Comparison of ENCODE assay signal across 16 mouse cellular contexts in genomic region chr1:181856329-181856728, GRCm38 (mm10).
"Had no signal": no experiment of that assay in that cellular context is flagged by ENCODE, and none has a peak within 500 bp of the region (broad histone marks: within the 10 kb centered on the region; RNA-seq: fewer than 3 reads in every experiment).

No protein-coding gene starts in this region.

- H3K4me2 ChIP-seq: neural tube, embryonic 13.5 days; neural tube, embryonic 15.5 days; stomach, embryonic 15.5 days had no signal

- H3K27me3 ChIP-seq: neural tube, embryonic 15.5 days; stomach, embryonic 15.5 days had no signal

- H3K36me3 ChIP-seq: neural tube, embryonic 13.5 days; neural tube, embryonic 15.5 days; stomach, embryonic 15.5 days had no signal

- DNase-seq: retina, postnatal 1 day; right cerebral cortex, adult 18-20 months; right cerebral cortex, postnatal 14 days; right cerebral cortex, postnatal 25 days; right cerebral cortex, postnatal 4 days; spleen, adult 18-20 months; thymus, adult 18-20 months; thymus, adult 2 months; thymus, postnatal 14 days; thymus, postnatal 25 days; thymus, postnatal 36 days; thymus, postnatal 4 days had no signal

- H3K27ac ChIP-seq: neural tube, embryonic 13.5 days; neural tube, embryonic 15.5 days; stomach, embryonic 15.5 days; stomach, postnatal 0 days had no signal

- H3K9me3 ChIP-seq: neural tube, embryonic 13.5 days; neural tube, embryonic 15.5 days; stomach, embryonic 15.5 days had no signal

- H3K4me3 ChIP-seq: neural tube, embryonic 13.5 days; neural tube, embryonic 15.5 days; stomach, embryonic 15.5 days had no signal

- H3K9ac ChIP-seq: neural tube, embryonic 13.5 days; neural tube, embryonic 15.5 days; stomach, embryonic 15.5 days had no signal
